Mouse (Mus musculus) heart, embryonic 16.5 days (tissue): ENCODE data around the gene Ispd. TPM values are rescaled to one million over a fixed set of nuclear protein-coding genes. Genes with fewer than 3 reads are reported as not detected.

Experiments
- ATAC-seq: fragments of 200-750 bp; cut with Nextera tagmentation; replicated peaks from 2 replicates; pipeline ENCODE4 v1.8.0; 2017; ENCODE audit warnings: moderate number of reproducible peaks; ENCODE audit not compliant: insufficient read depth, low FRiP score; ENCODE audit errors: extremely low read depth
- H3K27ac ChIP-seq: fragments of 300-500 bp; sonication (generic); 2 replicates; pipeline ENCODE4 v1.5.1; 2014; ENCODE audit warnings: mild to moderate bottlenecking, low read length, control low read depth, moderate library complexity
- H3K27me3 ChIP-seq: fragments of 300-500 bp; sonication (generic); 2 replicates; pipeline ENCODE4 v1.6.1; 2014; ENCODE audit warnings: low read length, mixed read lengths; ENCODE audit not compliant: control insufficient read depth, insufficient read depth
- H3K36me3 ChIP-seq: fragments of 300-500 bp; sonication (generic); 2 replicates; pipeline ENCODE4 v1.6.1; 2014; ENCODE audit not compliant: control insufficient read depth, insufficient read depth
- H3K4me1 ChIP-seq: fragments of 300-500 bp; sonication (generic); 2 replicates; pipeline ENCODE4 v1.6.1; 2014; ENCODE audit warnings: low read length, mixed read lengths; ENCODE audit not compliant: control insufficient read depth, insufficient read depth
- H3K4me2 ChIP-seq: fragments of 300-500 bp; sonication (generic); 2 replicates; pipeline ENCODE4 v1.6.1; 2014; ENCODE audit warnings: low read depth, mild to moderate bottlenecking, control low read depth, low read length
- H3K4me3 ChIP-seq: fragments of 300-500 bp; sonication (generic); 2 replicates; pipeline ENCODE4 v1.5.1; 2014; ENCODE audit warnings: mild to moderate bottlenecking, control low read depth, low read length
- H3K9ac ChIP-seq: fragments of 300-500 bp; sonication (generic); 2 replicates; pipeline ENCODE4 v1.6.1; 2014; ENCODE audit warnings: low read length, control low read depth
- H3K9me3 ChIP-seq: fragments of 300-500 bp; sonication (generic); replicated peaks from 2 replicates; pipeline ENCODE4 v1.6.1; 2016; ENCODE audit warnings: low read length; ENCODE audit not compliant: control insufficient read depth
- WGBS: fragments of 180-500 bp; shearing (Covaris S2); extraction: QIAGEN DNeasy Blood & Tissue Kit; methylation state at CpG from one replicate; pipeline ENCODE4 v1.1.7; 2014; 5-methylcytosine and 5-hydroxymethylcytosine counted together
- polyA plus RNA-seq: library from polyadenylated mRNA; unstranded; fragments of >200 nt; fragmentation: Nextera tagmentation; extraction: Ambion mirVana; gene quantifications from 2 replicates; pipeline ENCODE4 v1.2.1, GENCODE M21; 2015

Gene Ispd
- polyA plus RNA-seq, 1 experiment from 2014 or later = 9.8 TPM

- WGBS = 49% methylated on average over 1 of the region's 1 CpGs
- H3K36me3 ChIP-seq = no peaks in the 10 kb centered on the region
- no peak overlapping the region for H3K27ac ChIP-seq
- no peak overlapping the region for H3K4me3 ChIP-seq
- no peaks in the 10 kb centered on the region for H3K9me3 ChIP-seq
- H3K9ac ChIP-seq = no peak overlapping the region
- no peak overlapping the region for H3K4me2 ChIP-seq
- ATAC-seq = no peak
- no peaks in the 10 kb centered on the region for H3K27me3 ChIP-seq
- no peaks in the 10 kb centered on the region for H3K4me1 ChIP-seq
Observed at GRCm38 (mm10) chr12:36708810-36709209, 327.6 kb downstream of the Ispd start.

- WGBS = 20% methylated on average over 17 of the region's 17 CpGs
- H3K27me3 ChIP-seq = no peaks in the 10 kb centered on the region
- ATAC-seq = no peak
Observed at GRCm38 (mm10) chr12:36713866-36714662, 332.8 kb downstream of the Ispd start.

GRCm38 (mm10) chr12:36717526-36717925 is 336.3 kb downstream of the Ispd start:
- H3K36me3 ChIP-seq = no peaks in the 10 kb centered on the region
- no peak for ATAC-seq
- H3K4me3 ChIP-seq = no peak overlapping the region
- no peak overlapping the region for H3K4me2 ChIP-seq
- no peaks in the 10 kb centered on the region for H3K27me3 ChIP-seq
- no peaks in the 10 kb centered on the region for H3K9me3 ChIP-seq
- H3K9ac ChIP-seq = no peak overlapping the region
- H3K27ac ChIP-seq = no peak overlapping the region
- 56% methylated on average over 5 of the region's 5 CpGs for WGBS
- H3K4me1 ChIP-seq = no peaks in the 10 kb centered on the region

More at GRCm38 (mm10) chr12:36713866-36714662, 332.8 kb downstream of the Ispd start:
- H3K27ac ChIP-seq = no peak overlapping the region
- peak overlapping the region; percentile 39 for H3K4me2 ChIP-seq
- peak overlapping the region; percentile 14 for H3K4me3 ChIP-seq
- H3K36me3 ChIP-seq = no peaks in the 10 kb centered on the region
- no peaks in the 10 kb centered on the region for H3K4me1 ChIP-seq
- H3K9ac ChIP-seq = peak overlapping the region; percentile 2; the same call in 1 of the 2 replicates
- H3K9me3 ChIP-seq = no peaks in the 10 kb centered on the region

- WGBS = 60% methylated on average over 2 of the region's 2 CpGs
- Histone ChIP-seq H3K4me2 (no peak overlapping the region), H3K9ac (no peak overlapping the region), H3K27me3 (no peaks in the 10 kb centered on the region), H3K27ac (no peak overlapping the region), H3K4me1 (no peaks in the 10 kb centered on the region), H3K4me3 (no peak overlapping the region), H3K36me3 (no peaks in the 10 kb centered on the region), H3K9me3 (no peaks in the 10 kb centered on the region)
- ATAC-seq = no peak
Observed at GRCm38 (mm10) chr12:36718417-36718816, 337.2 kb downstream of the Ispd start.

- WGBS = 73% methylated on average over 3 of the region's 3 CpGs
- H3K9me3 ChIP-seq = no peaks in the 10 kb centered on the region
- no peak for ATAC-seq
- no peak overlapping the region for H3K9ac ChIP-seq
- no peaks in the 10 kb centered on the region for H3K36me3 ChIP-seq
- no peak overlapping the region for H3K4me3 ChIP-seq
- no peak overlapping the region for H3K27ac ChIP-seq
- H3K4me1 ChIP-seq = no peaks in the 10 kb centered on the region
- no peak overlapping the region for H3K4me2 ChIP-seq
- no peaks in the 10 kb centered on the region for H3K27me3 ChIP-seq
Observed at GRCm38 (mm10) chr12:36719074-36719473, 337.8 kb downstream of the Ispd start.

- H3K36me3 ChIP-seq = no peaks in the 10 kb centered on the region
- H3K4me2 ChIP-seq = no peak overlapping the region
- no peaks in the 10 kb centered on the region for H3K9me3 ChIP-seq
- H3K4me3 ChIP-seq = no peak overlapping the region
- H3K9ac ChIP-seq = no peak overlapping the region
- ATAC-seq = no peak
- H3K4me1 ChIP-seq = no peaks in the 10 kb centered on the region
- H3K27ac ChIP-seq = no peak overlapping the region; the same call in 1 of the 2 replicates
- WGBS = 66% methylated on average over 3 of the region's 3 CpGs
- H3K27me3 ChIP-seq = no peaks in the 10 kb centered on the region
Observed at GRCm38 (mm10) chr12:36720779-36721178, 339.5 kb downstream of the Ispd start.

- Histone ChIP-seq H3K9me3 (no peaks in the 10 kb centered on the region), H3K4me3 (no peak overlapping the region), H3K9ac (no peak overlapping the region), H3K27me3 (no peaks in the 10 kb centered on the region), H3K4me2 (no peak overlapping the region), H3K27ac (no peak overlapping the region; the same call in 1 of the 2 replicates), H3K4me1 (no peaks in the 10 kb centered on the region), H3K36me3 (no peaks in the 10 kb centered on the region)
- 61% methylated on average over 6 of the region's 6 CpGs for WGBS
- no peak for ATAC-seq
Observed at GRCm38 (mm10) chr12:36721223-36721622, 340.0 kb downstream of the Ispd start.

- no peaks in the 10 kb centered on the region for H3K36me3 ChIP-seq
- no peaks in the 10 kb centered on the region for H3K4me1 ChIP-seq
- 49% methylated on average over 6 of the region's 6 CpGs for WGBS
- H3K4me3 ChIP-seq = no peak overlapping the region
- no peak overlapping the region; the same call in 1 of the 2 replicates for H3K4me2 ChIP-seq
- H3K27ac ChIP-seq = peak overlapping the region; percentile 39
- H3K9me3 ChIP-seq = no peaks in the 10 kb centered on the region
- no peaks in the 10 kb centered on the region for H3K27me3 ChIP-seq
- ATAC-seq = no peak
- H3K9ac ChIP-seq = no peak overlapping the region
Observed at GRCm38 (mm10) chr12:36722754-36723153, 341.5 kb downstream of the Ispd start.

- peak overlapping the region; percentile 65 for H3K27ac ChIP-seq
- no peak for ATAC-seq
- H3K27me3 ChIP-seq = no peaks in the 10 kb centered on the region
- no peak overlapping the region for H3K9ac ChIP-seq
- 54% methylated on average over 3 of the region's 3 CpGs for WGBS
- peak overlapping the region; percentile 10; the same call in 1 of the 2 replicates for H3K4me2 ChIP-seq
- H3K4me1 ChIP-seq = peaks cover 2% of the 10 kb centered on the region; the same call in 1 of the 2 replicates
- no peaks in the 10 kb centered on the region for H3K36me3 ChIP-seq
- no peaks in the 10 kb centered on the region for H3K9me3 ChIP-seq
- no peak overlapping the region for H3K4me3 ChIP-seq
Observed at GRCm38 (mm10) chr12:36723302-36723701, 342.1 kb downstream of the Ispd start.
